Mouse (Mus musculus): ENCODE data around the gene Scn3a. TPM values are rescaled to one million over a fixed set of nuclear protein-coding genes. Genes with fewer than 3 reads are reported as not detected.
"Not testable (repeated sequence)": the region's sequence is repeated elsewhere in the genome, so short reads cannot be mapped to it uniquely, and the experiment has no call there.

Scn3a gene
- total RNA-seq, 4 experiments from 2014 or later = 4.5 to 8.2 (median 6.3) TPM

DNA sequence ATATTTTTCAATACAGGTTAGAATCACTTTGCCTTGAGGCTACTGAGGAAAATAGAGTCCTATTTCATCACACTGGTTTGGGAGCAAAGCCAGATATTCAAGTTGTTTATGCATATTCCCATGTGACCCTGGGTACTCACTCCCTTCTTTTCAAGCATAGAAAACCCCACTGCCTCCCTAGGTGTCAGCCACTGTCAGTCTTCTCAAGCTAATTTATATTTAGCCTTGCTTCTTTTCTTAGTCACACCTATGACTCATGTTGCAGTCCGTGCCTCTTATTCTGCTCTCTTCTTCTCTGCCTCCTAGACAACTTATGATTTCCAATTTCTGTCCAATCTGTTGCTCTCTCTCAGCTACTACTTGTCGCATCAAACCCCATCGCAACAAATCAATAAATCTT is 84.0 kb downstream of the Scn3a start:
- DNase-seq = no peak

- DNase-seq = no peak
These were observed 86.3 kb downstream of the Scn3a start for GRCm38 (mm10) chr2:65481007-65481672.

DNA sequence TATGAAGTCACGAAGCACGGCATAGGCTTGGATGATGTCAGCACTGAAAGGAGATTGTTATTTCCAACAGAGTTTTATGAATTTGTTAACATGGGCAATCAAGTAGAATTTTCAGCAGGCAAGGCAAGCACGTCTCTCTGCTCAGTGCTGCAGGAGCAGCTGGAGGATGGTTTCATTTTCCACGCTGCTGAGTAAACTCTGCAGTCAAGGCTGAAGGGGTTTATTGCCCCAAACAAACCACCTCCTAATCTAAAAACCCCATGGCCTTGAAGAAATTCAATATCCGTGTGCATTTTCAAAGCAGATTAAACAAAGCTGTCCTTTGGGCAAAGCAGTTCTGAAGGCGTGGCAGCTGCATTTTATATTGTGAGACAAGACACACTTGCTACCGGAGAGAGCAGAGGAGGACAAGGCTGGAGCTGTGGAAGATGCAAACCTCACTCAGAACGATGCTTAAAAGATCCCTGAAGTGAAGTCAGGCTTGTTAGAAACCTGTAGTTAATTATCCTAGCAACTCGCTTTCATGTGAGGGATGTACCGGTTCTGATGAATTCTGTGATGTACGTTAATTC is 96.0 kb downstream of the Scn3a start:
- DNase-seq = no peak

GRCm38 (mm10) chr2:65465694-65466093 is 101.7 kb downstream of the Scn3a start:
- DNase-seq = no peak

DNA sequence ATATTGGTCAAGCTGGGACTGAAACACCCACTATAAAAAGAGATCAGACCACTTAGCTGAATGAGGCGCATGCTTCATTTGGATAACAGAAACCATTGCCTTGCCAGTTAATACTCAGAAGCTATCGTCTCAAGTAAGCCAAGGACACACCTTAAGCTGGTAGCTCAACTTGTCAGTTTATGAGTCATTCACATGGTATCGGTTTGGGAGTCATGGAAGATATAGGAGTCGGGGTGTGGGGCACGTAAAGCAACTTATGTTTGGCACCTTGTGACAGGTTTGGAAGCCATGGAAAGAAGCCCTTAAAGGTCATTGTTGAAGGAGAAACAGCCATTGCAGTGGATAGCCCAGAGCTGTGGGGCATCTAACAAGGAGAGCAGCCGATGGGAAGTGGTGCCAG is 113.7 kb downstream of the Scn3a start:
- no peak for DNase-seq

DNA sequence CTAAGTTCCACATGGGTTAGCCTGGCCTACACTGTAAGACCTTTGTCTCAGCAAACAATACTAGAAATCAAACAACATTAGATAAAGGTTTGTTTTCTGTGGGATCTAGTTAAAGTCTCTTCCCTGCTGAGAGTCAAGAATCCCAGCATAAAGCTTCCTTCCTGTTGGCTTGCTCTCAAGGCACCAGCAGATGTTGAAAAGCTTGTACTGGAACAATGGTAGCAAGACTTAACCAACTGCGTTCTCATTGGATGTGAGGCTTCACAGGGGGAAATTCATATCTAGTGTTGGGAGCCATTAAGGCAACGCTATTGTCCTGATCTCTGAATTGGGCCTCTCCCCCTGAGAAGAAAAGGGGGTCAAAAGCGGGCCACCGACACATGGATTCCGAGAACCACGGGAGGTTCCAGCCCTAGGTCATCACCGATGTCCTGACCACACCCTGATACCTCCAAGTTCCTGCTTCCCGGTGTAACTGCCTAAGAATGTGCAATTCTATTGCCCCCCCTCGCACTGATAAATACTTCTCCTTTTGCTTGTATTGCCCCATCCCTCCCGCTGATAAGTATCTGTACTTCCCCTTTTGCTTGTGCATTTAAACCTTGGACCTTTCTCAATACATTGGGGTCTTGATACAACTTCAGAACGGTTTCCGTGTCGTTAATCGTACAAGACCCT is 115.9 kb downstream of the Scn3a start:
- not testable (repeated sequence) for DNase-seq

- no peak for DNase-seq
These were observed 116.7 kb downstream of the Scn3a start for GRCm38 (mm10) chr2:65450449-65451360.

- DNase-seq = no peak
These were observed 118.2 kb downstream of the Scn3a start for GRCm38 (mm10) chr2:65449126-65449828.

DNA sequence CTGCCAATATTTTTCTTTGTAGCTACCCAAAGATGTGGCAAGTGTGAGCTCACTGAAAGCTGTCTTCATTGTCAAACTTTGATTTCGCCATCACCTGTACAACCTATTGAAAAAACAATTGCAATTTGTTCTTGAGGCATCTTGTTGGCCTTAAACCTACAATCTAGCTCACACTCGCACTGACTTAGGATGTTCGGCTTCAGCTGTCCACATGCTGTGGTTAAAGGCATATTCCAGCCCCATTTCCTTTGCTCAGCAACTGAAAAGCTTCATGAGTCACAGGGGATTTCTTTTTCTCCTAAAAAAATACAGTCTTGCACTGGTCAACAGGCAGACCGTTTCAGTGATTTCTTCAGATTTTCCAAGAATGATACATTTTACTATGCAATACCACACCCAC is 124.3 kb downstream of the Scn3a start:
- DNase-seq = no peak

GRCm38 (mm10) chr2:65441566-65441965 is 125.9 kb downstream of the Scn3a start:
- DNase-seq = peak; percentile 17

GRCm38 (mm10) chr2:65441110-65441509 is 126.3 kb downstream of the Scn3a start:
- DNase-seq = no peak

DNA sequence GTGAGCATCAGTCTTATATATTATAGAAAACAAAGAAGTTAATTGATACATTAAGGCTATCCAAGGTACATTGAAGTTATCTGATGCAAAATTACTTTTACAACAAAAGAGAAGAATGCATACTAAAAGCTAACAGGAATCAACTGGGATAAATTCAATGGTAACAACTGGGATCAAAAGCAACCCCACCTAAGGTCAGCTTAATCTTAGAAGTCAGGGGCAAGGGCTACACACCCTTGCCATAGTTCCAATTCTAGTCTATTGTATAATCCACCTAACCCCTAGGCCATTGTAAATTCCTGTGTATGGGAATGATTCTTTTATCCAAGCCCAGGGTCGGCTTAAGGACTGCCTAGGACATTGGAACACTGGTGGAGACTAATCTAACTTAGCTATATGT is 130.5 kb downstream of the Scn3a start:
- DNase-seq = no peak

- DNase-seq = no peak
These were observed 143.9 kb downstream of the Scn3a start for GRCm38 (mm10) chr2:65423501-65423900.

GRCm38 (mm10) chr2:65421259-65422255 is 145.9 kb downstream of the Scn3a start:
- no peak for DNase-seq

GRCm38 (mm10) chr2:65418608-65419007 is 148.8 kb downstream of the Scn3a start:
- no peak for DNase-seq

DNA sequence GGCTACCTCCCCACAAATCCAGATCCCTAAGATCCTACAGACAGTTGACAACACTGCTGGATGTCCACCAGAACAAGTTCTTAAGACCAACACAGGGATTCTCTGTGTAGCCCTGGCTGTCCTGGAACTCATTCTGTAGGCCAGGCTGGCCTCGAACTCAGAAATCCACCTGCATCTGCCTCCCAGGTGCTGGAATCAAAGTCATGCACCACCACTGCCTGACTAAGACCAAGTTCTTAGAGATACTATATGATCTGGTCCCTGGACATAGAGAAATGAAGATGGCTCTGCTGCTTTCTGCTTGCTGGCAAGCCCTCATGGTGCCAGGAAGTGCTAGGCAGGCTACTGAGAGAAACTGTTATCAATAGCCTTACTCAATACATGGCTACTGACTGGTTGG is 150.9 kb downstream of the Scn3a start:
- DNase-seq = no peak

DNA sequence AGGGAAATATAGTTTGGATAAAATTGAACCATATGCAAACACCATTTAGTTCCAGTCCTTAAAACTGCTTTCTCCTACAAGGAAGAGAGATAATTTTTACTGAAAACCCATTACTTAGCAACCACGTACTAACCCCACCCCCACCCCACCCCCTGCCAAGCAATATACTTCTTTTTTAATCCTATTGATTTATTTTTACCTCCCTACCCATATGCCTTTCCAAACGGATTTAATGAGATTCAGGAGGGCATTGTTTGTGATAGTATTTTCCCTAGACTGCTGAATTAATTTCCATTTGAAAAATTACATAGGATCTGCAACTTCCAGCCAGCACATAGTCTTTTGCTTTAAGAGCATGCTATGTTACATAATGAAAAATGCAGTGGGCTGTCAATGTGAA is 152.1 kb downstream of the Scn3a start:
- DNase-seq = no peak

DNA sequence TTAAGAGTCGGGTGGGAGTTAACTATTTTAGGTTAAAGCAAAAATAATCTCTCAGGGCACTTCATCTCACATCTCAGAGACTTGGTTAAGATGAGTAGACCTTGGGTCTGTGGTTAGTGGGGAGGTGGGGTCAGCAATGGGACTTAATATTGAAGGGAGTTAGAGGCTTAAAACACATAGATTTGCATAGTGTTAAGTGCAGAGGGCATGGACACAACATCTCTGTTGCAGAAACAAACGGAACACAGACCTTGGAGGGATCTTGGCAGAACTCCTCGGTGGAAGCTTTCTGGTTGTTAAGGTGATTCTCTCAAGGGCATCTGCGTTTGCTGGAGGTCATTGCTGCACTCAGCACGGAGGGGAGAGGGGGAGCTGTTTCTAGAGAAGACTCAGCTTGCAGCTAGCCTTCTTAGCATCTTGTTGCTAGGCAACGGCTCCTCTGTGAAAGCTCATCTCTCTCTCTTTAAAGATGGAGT is 152.6 kb downstream of the Scn3a start:
- DNase-seq = peak; percentile 32

DNA sequence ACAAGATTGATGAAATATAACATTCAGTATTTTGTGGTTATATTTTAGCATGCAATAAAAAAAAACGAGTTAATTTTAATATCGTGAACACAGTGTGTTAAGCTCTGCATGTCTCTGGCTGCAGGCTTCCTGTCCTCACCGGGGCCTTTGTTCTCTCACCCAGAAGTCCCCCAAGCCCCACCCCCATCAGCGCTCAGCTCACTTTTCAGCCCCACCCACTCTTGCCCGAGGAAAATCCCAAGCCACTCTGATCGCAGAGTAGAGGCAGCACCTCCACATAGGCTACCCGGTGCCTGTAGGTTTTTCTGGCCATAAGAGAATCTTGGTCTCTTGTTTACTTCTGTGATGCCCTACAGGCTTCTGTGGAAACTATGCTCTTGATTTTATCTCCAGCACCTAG is 153.2 kb downstream of the Scn3a start:
- no peak for DNase-seq

DNA sequence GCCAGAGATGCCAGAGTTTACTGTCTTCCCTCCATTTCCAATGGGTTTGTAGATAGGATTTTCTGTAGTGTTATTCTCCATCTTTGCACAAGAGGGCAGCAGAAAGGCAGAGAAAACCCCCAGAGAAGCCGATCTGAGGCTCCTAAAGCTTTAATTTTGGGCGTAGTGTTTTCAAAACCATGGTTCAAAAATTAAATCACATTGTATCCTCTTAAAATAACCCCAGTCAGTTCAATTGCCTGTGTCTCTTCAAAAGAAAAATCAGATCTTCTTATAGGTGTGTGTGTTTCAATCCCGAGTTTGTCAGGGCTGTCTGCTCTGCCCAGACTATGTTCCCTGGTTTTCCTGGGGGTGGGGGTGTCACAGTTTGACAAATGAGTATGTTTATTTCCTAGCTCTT is 153.7 kb downstream of the Scn3a start:
- no peak for DNase-seq
